Mouse (Mus musculus) intestine, embryonic 14.5 days (tissue): Measurements from ENCODE around the gene Dcps. TPM values are rescaled to one million over a fixed set of nuclear protein-coding genes. Genes with fewer than 3 reads are reported as not detected.

Source experiments
- ATAC-seq: fragments of 200-750 bp; cut with Nextera tagmentation; replicated peaks from 2 replicates; pipeline ENCODE4 v1.8.0; 2017; ENCODE audit warnings: low read depth, moderate number of reproducible peaks, moderate TSS enrichment, moderate library complexity; ENCODE audit not compliant: low FRiP score, low TSS enrichment
- DNase-seq: peaks from one replicate; pipeline ENCODE4 v3.0.0-alpha.2; 2018; ENCODE audit warnings: low spot score
- H3K27ac ChIP-seq: fragments of 300-500 bp; sonication (generic); 2 replicates; pipeline ENCODE4 v1.5.1; 2014; ENCODE audit warnings: low read depth, mild to moderate bottlenecking, control low read depth
- H3K27me3 ChIP-seq: fragments of 300-500 bp; sonication (generic); replicated peaks from 2 replicates; pipeline ENCODE4 v1.6.1; 2014; ENCODE audit warnings: low read length, control low read depth; ENCODE audit not compliant: control insufficient read depth, insufficient read depth
- H3K36me3 ChIP-seq: fragments of 300-500 bp; sonication (generic); 2 replicates; pipeline ENCODE4 v1.6.1; 2014; ENCODE audit warnings: low read length, control low read depth; ENCODE audit not compliant: control insufficient read depth, insufficient read depth
- H3K4me1 ChIP-seq: fragments of 300-500 bp; sonication (generic); replicated peaks from 2 replicates; pipeline ENCODE4 v1.6.1; 2014; ENCODE audit warnings: low read length, control low read depth, mixed read lengths; ENCODE audit not compliant: control insufficient read depth, insufficient read depth
- H3K4me2 ChIP-seq: fragments of 300-500 bp; sonication (generic); 2 replicates; pipeline ENCODE4 v1.6.1; 2014; ENCODE audit warnings: low read length
- H3K4me3 ChIP-seq: fragments of 300-500 bp; sonication (generic); 2 replicates; pipeline ENCODE4 v1.5.1; 2014; ENCODE audit warnings: low read depth, low read length, control low read depth, mixed read lengths
- H3K9ac ChIP-seq: fragments of 300-500 bp; sonication (generic); 2 replicates; pipeline ENCODE4 v1.6.1; 2014; ENCODE audit warnings: mild to moderate bottlenecking, low read length
- H3K9me3 ChIP-seq: fragments of 300-500 bp; sonication (generic); 2 replicates; pipeline ENCODE4 v1.6.1; 2016; ENCODE audit warnings: low read length, control low read depth; ENCODE audit not compliant: control insufficient read depth
- WGBS: fragments of 180-500 bp; shearing (Covaris S2); extraction: QIAGEN DNeasy Blood & Tissue Kit; methylation state at CpG from one replicate; pipeline ENCODE4 v1.1.7; 2014; 5-methylcytosine and 5-hydroxymethylcytosine counted together
- polyA plus RNA-seq: library from polyadenylated mRNA; unstranded; fragments of >200 nt; fragmentation: Nextera tagmentation; extraction: Ambion mirVana; gene quantifications from 2 replicates; pipeline ENCODE4 v1.2.1, GENCODE M21; 2014

Gene Dcps
- polyA plus RNA-seq, result 85.7 and 94.1 TPM in 2 replicates

GRCm38 (mm10) chr9:35175251-35176123 is at the start of gene Dcps:
Dcps (minus strand) TSS chr9:35176061.
- Histone ChIP-seq H3K9me3 (no peaks in the 10 kb centered on the region), H3K9ac (peak within 1 kb of the TSS; percentile 63), H3K27me3 (no peaks in the 10 kb centered on the region), H3K36me3 (peaks cover 2% of the 10 kb centered on the region; the same call in 1 of the 2 replicates), H3K27ac (peak within 1 kb of the TSS; percentile 70; the same call in 1 of the 2 replicates), H3K4me1 (peaks cover 12% of the 10 kb centered on the region), H3K4me3 (peak within 1 kb of the TSS; percentile 64), H3K4me2 (peak within 1 kb of the TSS; percentile 97)
- DNase-seq (peak; percentile 97), ATAC-seq (peak; percentile 99)
- under 1% methylated on average over 38 of the region's 38 CpGs for WGBS

GRCm38 (mm10) chr9:35223466-35223865 is 47.6 kb upstream of the Dcps start:
- no peak for DNase-seq
- WGBS, result 90% methylated on average over 3 of the region's 3 CpGs

GRCm38 (mm10) chr9:35217963-35218362 is 42.1 kb upstream of the Dcps start:
- 95% methylated on average over 1 of the region's 1 CpGs for WGBS

More at GRCm38 (mm10) chr9:35223466-35223865, 47.6 kb upstream of the Dcps start:
- H3K4me2 ChIP-seq, result no peak overlapping the region
- no peak for ATAC-seq
- no peaks in the 10 kb centered on the region for H3K27me3 ChIP-seq
- no peaks in the 10 kb centered on the region for H3K9me3 ChIP-seq
- no peaks in the 10 kb centered on the region for H3K4me1 ChIP-seq
- no peak overlapping the region for H3K9ac ChIP-seq
- no peak overlapping the region for H3K27ac ChIP-seq
- no peak overlapping the region for H3K4me3 ChIP-seq
- H3K36me3 ChIP-seq, result peaks cover 59% of the 10 kb centered on the region

GRCm38 (mm10) chr9:35211573-35212511 is 36.0 kb upstream of the Dcps start:
- Histone ChIP-seq H3K4me3 (peak overlapping the region; percentile 96), H3K36me3 (peaks cover 62% of the 10 kb centered on the region), H3K9me3 (no peaks in the 10 kb centered on the region), H3K4me2 (peak overlapping the region; percentile 79), H3K27me3 (no peaks in the 10 kb centered on the region), H3K27ac (peak overlapping the region; percentile 60), H3K4me1 (peaks cover 6% of the 10 kb centered on the region), H3K9ac (peak overlapping the region; percentile 87)
- ATAC-seq (peak; percentile 7), DNase-seq (no peak)
- 30% methylated on average over 26 of the region's 26 CpGs for WGBS

More at GRCm38 (mm10) chr9:35217963-35218362, 42.1 kb upstream of the Dcps start:
- H3K9me3 ChIP-seq, result no peaks in the 10 kb centered on the region
- no peaks in the 10 kb centered on the region for H3K4me1 ChIP-seq
- H3K4me2 ChIP-seq, result no peak overlapping the region
- peaks cover 88% of the 10 kb centered on the region for H3K36me3 ChIP-seq
- DNase-seq (no peak), ATAC-seq (no peak)
- no peak overlapping the region for H3K4me3 ChIP-seq
- no peak overlapping the region for H3K9ac ChIP-seq
- H3K27me3 ChIP-seq, result no peaks in the 10 kb centered on the region
- no peak overlapping the region for H3K27ac ChIP-seq

- Histone ChIP-seq H3K36me3 (peaks cover 64% of the 10 kb centered on the region), H3K27ac (peak within 1 kb of the TSS; percentile 79), H3K27me3 (no peaks in the 10 kb centered on the region), H3K4me2 (peak within 1 kb of the TSS; percentile 87), H3K9ac (peak within 1 kb of the TSS; percentile 87), H3K4me3 (peak within 1 kb of the TSS; percentile 96), H3K9me3 (no peaks in the 10 kb centered on the region), H3K4me1 (peaks cover 6% of the 10 kb centered on the region)
- ATAC-seq (peak; percentile 100), DNase-seq (peak; percentile 99)
- WGBS, result 1% methylated on average over 72 of the region's 72 CpGs
Measured at GRCm38 (mm10) chr9:35210542-35211474, 34.9 kb upstream of the Dcps start, which contains the start of gene Foxred1. Foxred1 (minus strand) TSS chr9:35211055.

- no peak overlapping the region for H3K27ac ChIP-seq
- WGBS, result 96% methylated on average over 2 of the region's 2 CpGs
- ATAC-seq (no peak), DNase-seq (no peak)
- H3K9ac ChIP-seq, result no peak overlapping the region
- peaks cover 45% of the 10 kb centered on the region for H3K36me3 ChIP-seq
- no peaks in the 10 kb centered on the region for H3K27me3 ChIP-seq
- H3K4me1 ChIP-seq, result peaks cover 8% of the 10 kb centered on the region
- no peak overlapping the region for H3K4me3 ChIP-seq
- no peak overlapping the region for H3K4me2 ChIP-seq
- H3K9me3 ChIP-seq, result no peaks in the 10 kb centered on the region
Measured at GRCm38 (mm10) chr9:35204421-35204820, 28.6 kb upstream of the Dcps start.

- Histone ChIP-seq H3K36me3 (peaks cover 40% of the 10 kb centered on the region), H3K9ac (no peak overlapping the region), H3K27ac (no peak overlapping the region), H3K9me3 (no peaks in the 10 kb centered on the region), H3K4me1 (peaks cover 8% of the 10 kb centered on the region), H3K4me3 (no peak overlapping the region), H3K27me3 (no peaks in the 10 kb centered on the region), H3K4me2 (no peak overlapping the region)
- ATAC-seq (no peak), DNase-seq (no peak)
- 53% methylated on average over 3 of the region's 3 CpGs for WGBS
Measured at GRCm38 (mm10) chr9:35203536-35203935, 27.7 kb upstream of the Dcps start.
